Mouse (Mus musculus): ENCODE measurements around the gene D230025D16Rik. TPM values are rescaled to one million over a fixed set of nuclear protein-coding genes. Genes with fewer than 3 reads are reported as not detected.

Gene D230025D16Rik
- total RNA-seq, 2 experiments from 2014 or later, result 19.1 to 20.8 TPM

DNA sequence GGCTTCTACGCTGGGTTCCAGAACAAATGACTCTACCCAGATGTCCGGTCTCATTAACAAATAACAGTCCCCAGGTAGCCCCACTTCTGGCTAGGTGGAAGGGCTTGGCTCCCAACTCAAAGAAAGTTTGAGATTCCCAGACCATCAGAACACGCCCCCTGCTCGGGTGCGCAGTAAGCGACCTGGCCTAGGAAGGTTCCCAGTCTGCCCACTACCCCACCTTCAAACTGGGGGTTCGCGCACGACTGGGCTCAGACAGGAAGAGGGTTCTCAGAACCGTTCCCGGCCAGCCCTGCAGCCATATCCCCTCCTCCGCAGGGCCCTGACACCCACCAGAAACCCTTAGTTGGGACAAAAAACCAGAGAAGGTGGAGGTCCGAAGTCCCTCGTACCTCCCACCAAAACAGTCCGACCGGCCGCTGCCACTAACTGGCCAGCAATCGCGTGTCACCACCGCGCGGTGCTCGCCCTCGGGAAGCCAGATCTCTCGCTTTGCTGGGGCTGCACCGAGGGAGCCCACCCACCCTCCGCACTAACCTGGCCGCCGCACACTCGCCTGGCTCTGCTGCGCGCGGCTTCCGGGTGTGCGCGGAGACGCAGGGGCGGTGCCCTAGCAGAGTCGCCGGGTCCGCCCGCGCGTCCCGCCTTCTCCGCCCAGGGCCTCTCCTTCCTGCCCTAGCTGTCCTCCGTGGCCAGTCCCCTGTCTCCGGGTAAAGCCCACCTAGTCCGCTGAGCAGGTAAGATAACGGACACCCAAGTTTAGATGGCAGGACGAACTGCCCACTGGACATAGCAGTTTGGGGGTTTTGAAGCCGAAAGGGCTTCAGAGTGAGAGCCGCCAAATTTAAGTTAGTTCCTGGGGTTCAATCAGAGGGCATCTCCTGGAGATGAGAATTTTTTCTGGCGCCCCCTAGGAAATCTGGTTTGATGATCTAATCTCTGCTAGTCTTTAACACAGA is 39.4 kb downstream of the D230025D16Rik start, which contains the start of the genes Tradd and Fbxl8:
Tradd (minus strand) TSS at position 586 of the 959 bp plus-strand sequence.
Fbxl8 (plus strand) TSS at position 625 of the 959 bp plus-strand sequence.
- DNase-seq, result peak; percentile 81 to 82
- intact Hi-C loops (cut with DNase I), result loop anchor here (2.0 kb wide), 1 partner anchor 24 kb away; the partner anchor contains the start of gene 4931428F04Rik

DNA sequence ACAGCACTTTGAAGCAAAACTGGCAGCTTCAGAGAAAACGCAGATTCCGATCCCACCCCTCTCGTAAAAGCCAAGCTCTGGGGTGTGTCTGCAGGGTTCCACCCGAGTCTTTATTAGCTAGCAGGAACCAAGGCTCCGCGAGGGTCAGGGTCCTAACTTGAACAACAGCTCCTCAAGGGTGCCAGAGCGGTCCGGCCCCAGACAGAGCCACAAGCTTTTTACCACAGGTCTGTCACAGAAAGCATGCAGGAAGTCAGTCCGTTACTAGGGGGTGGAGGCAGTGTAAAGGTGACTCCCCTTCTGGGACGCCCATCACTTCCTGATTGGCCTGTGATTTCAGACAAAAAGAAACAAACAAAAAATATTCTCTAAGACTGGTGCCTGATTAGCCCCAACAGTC is 40.2 kb downstream of the D230025D16Rik start:
- no peak for DNase-seq
- intact Hi-C loops (cut with DNase I), result loop anchor here (2.0 kb wide), 1 partner anchor 24 kb away; the partner anchor contains the start of gene 4931428F04Rik

DNA sequence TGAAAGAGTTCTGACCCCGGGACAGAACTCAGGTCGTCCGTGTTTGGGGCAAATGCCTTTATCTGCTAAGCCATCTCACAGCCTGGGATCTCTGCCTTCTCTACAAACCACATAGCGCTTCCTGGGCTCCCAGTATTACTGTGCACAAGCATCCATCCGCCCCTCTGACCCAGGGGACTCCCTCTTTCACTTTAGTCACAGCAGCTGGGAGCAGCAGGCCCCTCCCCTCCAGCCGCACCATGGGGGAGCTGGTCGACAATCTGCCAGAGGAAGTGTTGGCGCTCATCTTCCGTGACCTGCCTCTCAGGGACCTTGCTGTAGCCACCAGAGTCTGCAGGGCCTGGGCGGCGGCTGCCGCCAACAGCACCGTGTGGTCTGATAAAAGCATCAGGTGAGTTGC is 41.8 kb downstream of the D230025D16Rik start:
- intact Hi-C loops (cut with DNase I), result no loop called here

DNA sequence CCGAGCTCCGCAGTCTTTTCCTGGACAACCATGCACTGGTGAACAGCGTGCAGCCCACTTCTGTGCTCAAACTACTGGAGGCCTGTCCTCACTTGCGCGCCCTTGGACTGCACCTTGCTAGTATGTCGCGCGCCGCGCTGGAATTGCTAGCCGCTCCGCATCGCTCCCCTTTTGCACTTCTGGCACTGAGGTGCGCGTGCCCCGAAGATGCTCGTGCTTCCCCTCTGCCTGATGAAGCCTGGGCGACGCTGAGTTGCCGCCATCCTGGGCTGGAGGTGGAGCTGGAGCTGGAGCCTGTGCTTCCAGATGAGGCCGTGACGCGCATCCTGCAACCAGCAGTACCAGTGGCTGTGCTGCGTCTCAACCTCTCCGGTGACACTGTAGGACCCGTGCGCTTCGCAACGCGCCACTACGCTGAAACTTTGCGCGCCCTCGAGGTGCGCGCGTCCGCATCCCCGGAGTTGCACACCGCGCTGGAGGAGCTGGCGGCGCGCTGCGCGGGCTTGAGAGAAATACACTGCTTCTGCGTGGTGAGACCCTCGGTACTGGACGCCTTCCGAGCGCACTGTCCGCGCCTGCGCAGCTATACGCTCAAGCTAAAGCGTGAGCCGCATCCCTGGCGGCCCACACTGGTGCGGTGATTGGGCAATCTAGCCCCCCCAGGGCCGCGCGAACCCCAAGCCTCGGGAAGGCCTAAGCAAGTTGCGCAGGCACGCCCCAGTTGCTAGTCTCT is 43.6 kb downstream of the D230025D16Rik start:
- DNase-seq, result no peak
- intact Hi-C loops (cut with DNase I), result no loop called here

More for the DNA sequence above, 41.8 kb downstream of the D230025D16Rik start:
- no peak for DNase-seq

DNA sequence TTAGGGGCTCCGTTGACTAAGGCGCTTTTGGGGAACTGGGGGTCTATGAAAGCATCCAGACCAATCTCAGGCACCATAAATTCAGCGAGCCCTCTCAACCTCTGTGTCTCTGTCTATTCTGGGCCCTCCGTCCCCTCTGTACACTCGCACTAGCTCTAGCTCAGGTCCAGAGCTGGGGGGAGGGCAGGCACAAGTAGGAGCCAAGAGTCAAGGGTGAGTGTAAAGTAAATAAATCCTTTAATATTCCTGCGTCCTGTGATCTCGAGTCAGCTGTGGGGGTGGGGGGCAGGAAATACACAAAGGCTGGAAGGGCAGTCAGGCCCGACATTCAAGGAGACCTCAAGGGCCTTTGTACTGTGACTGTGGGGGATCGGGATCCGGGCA is 44.1 kb downstream of the D230025D16Rik start:
- no peak for DNase-seq
- intact Hi-C loops (cut with DNase I), result no loop called here

DNA sequence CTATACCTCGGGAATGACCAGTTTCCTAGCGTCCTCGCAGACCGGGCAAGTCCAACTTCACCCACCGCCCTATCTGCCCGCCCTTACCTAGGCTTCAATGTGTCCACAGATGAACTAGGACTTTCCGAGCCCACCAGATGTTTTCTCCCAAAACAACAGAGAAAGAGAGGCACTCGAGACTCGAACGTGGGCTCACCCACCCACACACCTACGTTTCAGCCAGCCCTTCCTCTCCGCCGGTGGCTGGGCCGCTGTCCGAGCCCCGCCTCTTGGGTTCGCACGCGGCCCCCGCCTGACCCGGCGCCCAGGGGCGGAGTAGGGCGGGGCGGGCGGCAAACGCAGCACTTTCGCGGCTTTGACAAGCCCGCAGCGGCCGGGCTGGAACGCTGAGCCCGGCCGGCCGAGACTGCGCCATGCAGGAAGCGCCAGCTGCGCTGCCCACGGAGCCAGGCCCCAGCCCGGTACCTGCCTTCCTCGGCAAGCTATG is 44.6 kb downstream of the D230025D16Rik start, which contains the start of gene Hsf4:
Hsf4 (plus strand) TSS at position 341 of the 487 bp plus-strand sequence.
- intact Hi-C loops (cut with DNase I), result no loop called here

DNA sequence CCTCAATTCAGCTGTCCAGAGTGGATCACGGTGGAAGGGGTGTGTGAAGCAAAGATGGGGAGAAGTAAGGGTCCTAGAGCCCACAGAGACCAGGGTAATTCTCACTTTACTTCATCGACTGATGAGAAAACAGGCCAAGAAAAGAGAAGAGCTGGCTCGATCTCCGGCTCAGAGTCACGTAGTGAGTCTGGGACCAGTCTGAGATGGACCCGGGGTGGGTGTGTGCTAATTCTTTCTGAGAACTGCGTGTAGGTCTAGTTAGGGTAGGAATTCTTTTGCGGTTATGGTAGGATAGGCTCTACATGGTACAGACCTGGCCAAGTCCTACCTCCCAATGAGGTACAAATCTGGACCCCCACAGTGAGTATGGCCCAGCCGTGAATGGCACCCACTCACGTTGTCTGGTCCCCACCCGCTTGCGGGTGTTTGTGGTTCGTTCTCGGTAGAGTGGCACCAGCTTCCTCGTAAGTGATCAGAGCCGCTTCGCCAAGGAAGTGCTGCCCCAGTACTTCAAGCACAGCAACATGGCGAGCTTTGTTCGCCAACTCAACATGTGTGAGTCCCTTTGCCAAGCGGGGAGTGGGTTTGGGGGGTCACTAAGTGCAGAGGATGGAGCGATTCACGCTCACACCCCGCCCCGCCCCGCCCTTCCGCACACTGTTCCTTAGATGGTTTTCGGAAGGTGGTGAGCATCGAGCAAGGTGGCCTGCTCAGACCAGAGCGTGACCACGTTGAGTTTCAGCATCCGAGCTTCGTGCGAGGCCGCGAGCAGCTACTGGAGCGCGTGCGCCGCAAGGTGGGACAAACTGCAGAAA is 45.4 kb downstream of the D230025D16Rik start:
- DNase-seq, result no peak
- intact Hi-C loops (cut with DNase I), result loop anchor here (10.0 kb wide), 1 partner anchor 616 kb away; no protein-coding TSS in a partner anchor

More for the DNA sequence above, 44.6 kb downstream of the D230025D16Rik start, which contains the start of gene Hsf4:
- peak; percentile 72 to 73 for DNase-seq

DNA sequence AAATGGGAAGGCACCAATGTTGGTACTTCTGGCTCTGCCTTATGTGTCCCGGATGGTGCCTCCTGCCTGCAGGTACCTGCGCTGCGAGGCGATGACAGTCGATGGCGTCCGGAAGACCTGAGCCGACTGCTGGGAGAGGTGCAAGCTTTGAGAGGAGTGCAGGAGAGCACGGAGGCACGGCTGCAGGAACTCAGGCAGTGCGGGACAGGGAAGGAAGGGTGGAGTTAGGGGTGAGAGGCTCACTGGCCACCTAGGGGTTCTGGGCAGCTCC is 45.9 kb downstream of the D230025D16Rik start:
- DNase-seq, result no peak
- intact Hi-C loops (cut with DNase I), result loop anchor here (10.0 kb wide), 1 partner anchor 616 kb away; no protein-coding TSS in a partner anchor

DNA sequence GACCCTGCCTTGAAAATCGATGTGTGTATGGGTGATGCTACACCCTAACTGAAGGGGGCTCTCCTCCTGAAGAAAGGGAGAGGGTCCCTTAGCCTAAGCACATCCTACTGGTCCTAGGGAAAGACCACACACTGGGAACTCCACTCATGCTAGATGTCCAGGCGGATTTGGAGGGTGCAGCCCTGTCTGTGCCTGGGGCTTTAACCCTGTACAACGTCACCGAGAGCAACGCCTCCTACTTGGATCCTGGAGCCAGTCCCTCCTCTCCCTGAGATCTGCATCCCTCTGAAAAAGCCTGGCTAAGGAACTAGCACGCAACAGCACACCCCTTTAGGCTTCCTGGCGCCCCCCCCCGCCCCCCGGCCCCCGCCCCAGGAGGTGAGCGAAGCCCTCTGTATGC is 50.4 kb downstream of the D230025D16Rik start:
- no peak for DNase-seq
- intact Hi-C loops (cut with DNase I), result loop anchor here (10.0 kb wide), 1 partner anchor 621 kb away; no protein-coding TSS in a partner anchor

DNA sequence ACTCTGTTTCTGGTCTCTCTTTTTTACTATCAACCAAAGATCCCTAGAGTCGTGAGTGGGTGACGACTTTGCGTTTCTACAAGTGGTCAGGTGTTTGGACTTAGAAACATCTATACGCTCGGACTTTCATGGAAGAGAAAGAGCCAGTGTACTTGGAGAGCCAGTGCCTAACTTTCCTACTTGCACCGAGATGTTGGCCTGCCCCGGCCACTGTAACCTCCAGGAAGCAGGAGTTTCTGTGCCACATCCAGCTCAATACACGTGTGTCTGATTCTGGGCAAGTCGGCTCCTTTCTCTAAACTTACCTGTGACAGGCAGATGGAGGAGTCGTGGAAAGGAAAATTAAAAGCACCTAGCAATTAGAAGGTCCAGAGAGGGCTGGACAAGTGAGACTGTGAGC is 50.9 kb downstream of the D230025D16Rik start, which contains the start of gene Nol3:
Nol3 (plus strand) TSS at position 301 of the 400 bp plus-strand sequence.
- intact Hi-C loops (cut with DNase I), result loop anchor here (10.0 kb wide), 1 partner anchor 621 kb away; no protein-coding TSS in a partner anchor
- no peak for DNase-seq

DNA sequence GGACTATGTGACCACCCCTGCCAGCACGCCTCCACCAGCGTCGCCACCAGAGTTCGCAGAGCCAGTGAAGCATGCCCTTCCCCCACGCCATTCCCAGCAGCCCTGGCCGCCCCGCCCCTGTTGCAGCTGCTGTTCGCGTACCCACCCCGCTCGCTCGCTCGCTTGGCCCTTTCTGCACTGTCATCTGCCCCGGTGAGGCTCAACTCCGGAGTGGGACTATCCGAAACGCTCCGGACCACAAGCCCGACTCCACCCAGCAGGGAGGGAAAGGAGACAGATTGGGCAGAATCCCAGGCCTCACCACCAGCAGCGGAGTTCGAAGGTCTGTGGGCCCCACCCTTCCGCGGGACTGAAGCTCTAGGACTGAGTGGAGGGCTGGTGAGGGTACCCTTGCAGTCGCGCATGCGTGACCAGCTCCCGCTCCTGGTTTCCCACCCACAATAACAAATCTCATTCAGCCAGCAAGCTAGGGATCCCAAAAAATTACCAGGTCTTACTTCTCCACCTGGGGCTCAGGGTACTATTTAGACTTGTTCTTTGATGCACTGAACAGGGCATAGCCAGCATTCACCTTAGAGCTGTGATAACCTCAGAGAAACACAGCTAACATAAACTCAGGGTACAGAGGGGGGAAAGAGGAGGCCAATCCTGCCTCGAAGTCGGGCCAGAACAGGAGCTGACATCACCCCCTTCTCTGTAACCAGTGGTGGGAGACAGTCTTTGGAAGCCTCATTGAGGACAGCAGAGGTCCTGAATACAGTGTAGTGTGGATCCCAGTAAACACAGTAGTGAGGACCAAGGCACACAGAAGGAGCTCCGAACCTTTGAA is 51.6 kb downstream of the D230025D16Rik start:
- DNase-seq, result peak; percentile 57 to 60

DNA sequence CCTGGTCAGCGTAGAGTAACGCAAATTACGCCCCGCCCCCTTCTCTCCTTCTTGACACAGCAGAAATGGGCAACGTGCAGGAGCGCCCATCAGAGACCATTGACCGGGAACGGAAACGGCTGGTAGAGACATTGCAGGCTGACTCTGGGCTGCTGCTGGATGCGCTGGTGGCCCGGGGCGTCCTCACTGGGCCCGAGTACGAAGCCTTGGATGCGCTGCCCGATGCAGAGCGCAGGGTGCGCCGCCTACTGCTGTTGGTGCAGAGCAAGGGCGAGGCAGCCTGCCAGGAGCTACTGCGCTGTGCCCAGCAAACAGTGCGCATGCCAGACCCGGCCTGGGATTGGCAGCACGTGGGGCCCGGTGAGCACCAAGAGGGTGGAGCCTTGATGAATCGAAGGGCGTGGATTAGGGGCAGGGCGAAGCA is 54.0 kb downstream of the D230025D16Rik start:
- DNase-seq, result peak; percentile 73 to 75
- intact Hi-C loops (cut with DNase I), result loop anchor here (10.0 kb wide), 1 partner anchor 624 kb away; no protein-coding TSS in a partner anchor

More for the DNA sequence above, 51.6 kb downstream of the D230025D16Rik start:
- intact Hi-C loops (cut with DNase I), result loop anchor here (10.0 kb wide), 1 partner anchor 622 kb away; no protein-coding TSS in a partner anchor

DNA sequence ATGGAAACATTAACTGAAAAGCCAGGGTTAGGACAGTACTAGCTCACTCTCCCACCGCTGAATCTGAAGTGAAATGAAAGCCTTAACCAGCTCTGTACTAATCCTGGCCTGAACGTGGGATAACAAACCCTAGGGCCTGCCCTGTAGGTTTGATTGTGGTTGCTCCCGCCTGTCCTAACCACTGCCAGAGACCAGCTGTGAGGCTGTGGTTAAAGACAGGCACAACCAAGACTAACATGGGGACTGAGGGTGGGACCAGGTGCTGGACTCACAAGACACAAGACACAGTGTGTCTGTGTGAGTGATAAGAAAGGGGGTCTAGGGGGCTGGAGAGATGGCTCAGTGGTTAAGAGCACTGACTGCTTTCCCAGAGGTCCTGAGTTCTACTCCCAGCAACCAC is 55.6 kb downstream of the D230025D16Rik start:
- no peak for DNase-seq
- intact Hi-C loops (cut with DNase I), result loop anchor here (2.0 kb wide), 1 partner anchor 22 kb away; no protein-coding TSS in a partner anchor

DNA sequence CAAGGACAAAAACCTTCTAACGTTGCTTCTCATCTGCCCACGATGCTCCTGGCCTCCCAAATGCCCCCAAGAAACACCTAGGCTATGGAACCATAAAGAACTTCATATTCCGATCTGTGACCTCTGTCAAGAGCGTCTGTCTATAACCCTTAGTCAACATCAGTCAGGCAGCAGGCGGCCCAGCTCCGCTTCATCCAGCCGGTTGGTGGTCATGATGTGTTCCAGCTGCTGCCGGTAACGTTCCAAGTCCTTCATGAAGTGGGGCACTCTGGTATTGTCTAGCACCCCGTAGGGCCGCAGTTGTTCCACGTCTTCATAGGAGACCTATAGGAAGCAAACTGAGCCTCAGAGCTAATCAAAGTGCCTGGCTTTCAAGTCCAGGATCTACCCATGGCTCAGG is 56.9 kb downstream of the D230025D16Rik start:
- DNase-seq, result no peak

DNA sequence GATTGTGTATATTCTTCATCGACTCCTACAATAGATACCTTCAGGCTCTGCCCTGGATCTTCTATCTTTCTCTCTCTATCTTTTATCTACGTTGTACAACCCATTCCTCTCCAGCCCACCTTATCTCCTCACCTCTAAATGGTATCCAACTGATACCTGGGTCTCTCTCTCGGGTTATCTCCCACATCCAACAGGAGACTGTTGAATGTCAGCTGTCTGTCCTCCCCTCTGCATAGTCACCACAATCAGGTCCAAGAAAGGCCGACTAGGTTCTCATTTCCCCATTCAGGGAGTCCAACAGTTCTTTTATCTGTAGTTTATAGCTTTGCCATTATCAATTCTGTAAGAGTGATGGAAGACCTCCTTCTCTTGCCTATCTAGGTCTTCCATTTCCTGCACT is 57.3 kb downstream of the D230025D16Rik start:
- DNase-seq, result no peak
- intact Hi-C loops (cut with DNase I), result no loop called here

More for the DNA sequence above, 56.9 kb downstream of the D230025D16Rik start:
- intact Hi-C loops (cut with DNase I), result loop anchor here (2.0 kb wide), 1 partner anchor 23 kb away; no protein-coding TSS in a partner anchor

DNA sequence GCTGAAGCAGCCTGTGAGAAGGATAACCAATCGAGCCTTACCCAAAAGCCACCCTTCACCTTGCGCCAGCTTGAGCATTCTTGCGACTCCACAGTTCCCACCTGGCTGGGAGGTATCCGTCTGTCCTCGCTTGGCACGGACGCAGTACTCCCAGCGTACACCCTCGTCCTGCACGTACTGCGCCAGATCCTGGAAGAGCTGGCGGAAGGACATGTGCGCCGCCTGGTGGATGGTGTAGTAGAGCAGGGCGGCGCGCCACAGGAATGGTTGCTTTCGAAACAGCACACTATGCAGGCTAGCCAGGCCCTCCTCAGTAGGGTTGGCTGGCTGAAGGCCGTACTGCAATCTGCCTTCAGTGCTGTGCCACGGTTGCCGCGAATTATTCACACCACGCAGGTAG is 58.1 kb downstream of the D230025D16Rik start:
- DNase-seq, result peak; percentile 52 to 59

DNA sequence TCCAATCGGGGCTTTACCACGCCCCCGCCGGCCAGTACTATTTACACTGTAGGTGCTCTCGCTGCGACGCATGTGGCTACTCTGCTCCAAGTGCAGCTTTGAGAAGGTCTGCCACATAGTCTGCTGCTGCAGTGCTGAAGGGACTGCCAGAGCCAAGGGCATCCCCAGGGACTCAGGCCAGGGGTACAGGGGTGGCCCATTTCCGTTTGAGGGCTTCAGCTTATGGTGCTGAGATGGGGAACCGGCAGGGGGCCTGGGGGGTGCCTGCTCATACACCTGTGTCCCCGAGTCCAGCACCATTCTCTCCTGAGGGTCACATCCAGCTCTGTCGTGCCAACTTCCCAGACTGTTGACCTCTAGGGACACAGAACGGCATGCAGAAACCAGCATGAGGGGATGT is 60.6 kb downstream of the D230025D16Rik start:
- intact Hi-C loops (cut with DNase I), result no loop called here
- no peak for DNase-seq

More for the DNA sequence above, 58.1 kb downstream of the D230025D16Rik start:
- intact Hi-C loops (cut with DNase I), result no loop called here

DNA sequence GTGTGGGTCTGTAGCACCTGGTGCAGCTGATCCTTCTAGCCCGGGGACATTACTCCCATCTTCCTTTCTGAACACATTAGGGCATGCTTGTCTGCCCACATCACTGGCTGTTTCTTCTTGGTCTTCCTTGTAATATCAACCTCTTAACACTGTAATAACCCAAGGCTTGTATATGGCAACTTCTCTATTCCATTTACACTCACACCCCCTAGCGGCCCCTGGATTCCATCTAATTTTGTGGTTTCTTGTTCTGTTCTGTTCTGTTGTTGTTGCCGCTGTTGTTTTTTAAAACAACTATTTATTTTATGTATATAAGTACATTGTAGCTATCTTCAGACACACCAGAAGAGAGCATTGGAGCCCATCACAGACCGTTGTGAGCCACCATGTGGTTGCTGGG is 62.0 kb downstream of the D230025D16Rik start:
- intact Hi-C loops (cut with DNase I), result no loop called here
- DNase-seq, result no peak
